Mouse (Mus musculus) lung, embryonic 15.5 days (tissue): Measurements from ENCODE around the gene Ankfy1. TPM values are rescaled to one million over a fixed set of nuclear protein-coding genes. Genes with fewer than 3 reads are reported as not detected.

Experiments used
- ATAC-seq: fragments of 200-750 bp; cut with Nextera tagmentation; 2 replicates; pipeline ENCODE4 v1.8.0; 2017; ENCODE audit warnings: moderate number of reproducible peaks, borderline replicate concordance; ENCODE audit not compliant: low FRiP score, low TSS enrichment; ENCODE audit errors: extremely low read depth
- H3K27ac ChIP-seq: fragments of 300-500 bp; sonication (generic); 2 replicates; pipeline ENCODE4 v1.5.1; 2015; ENCODE audit warnings: moderate library complexity, mild to moderate bottlenecking, inconsistent platforms
- H3K27me3 ChIP-seq: fragments of 300-500 bp; sonication (generic); 2 replicates; pipeline ENCODE4 v1.6.1; 2015; ENCODE audit warnings: inconsistent platforms
- H3K36me3 ChIP-seq: fragments of 300-500 bp; sonication (generic); 2 replicates; pipeline ENCODE4 v1.6.1; 2015; ENCODE audit warnings: inconsistent platforms
- H3K4me1 ChIP-seq: fragments of 300-500 bp; sonication (generic); 2 replicates; pipeline ENCODE4 v1.6.1; 2015; ENCODE audit warnings: inconsistent platforms
- H3K4me2 ChIP-seq: fragments of 300-500 bp; sonication (generic); 2 replicates; pipeline ENCODE4 v1.6.1; 2015; ENCODE audit warnings: inconsistent platforms, mild to moderate bottlenecking, moderate library complexity
- H3K4me3 ChIP-seq: fragments of 300-500 bp; sonication (generic); 2 replicates; pipeline ENCODE4 v1.5.1; 2015; ENCODE audit warnings: mild to moderate bottlenecking, inconsistent platforms
- H3K9ac ChIP-seq: fragments of 300-500 bp; sonication (generic); 2 replicates; pipeline ENCODE4 v1.6.1; 2015; ENCODE audit warnings: inconsistent platforms
- H3K9me3 ChIP-seq: fragments of 300-500 bp; sonication (generic); 2 replicates; pipeline ENCODE4 v1.6.1; 2016; ENCODE audit warnings: inconsistent platforms
- WGBS: fragments of 180-500 bp; shearing (Covaris S2); methylation state at CpG from one replicate; pipeline ENCODE4 v1.1.7; 2015; 5-methylcytosine and 5-hydroxymethylcytosine counted together
- polyA plus RNA-seq: library from polyadenylated mRNA; unstranded; fragments of >200 nt; fragmentation: Nextera tagmentation; extraction: Ambion mirVana; gene quantifications from 2 replicates; pipeline ENCODE4 v1.2.1, GENCODE M21; 2015

Gene Ankfy1
- polyA plus RNA-seq, result 21.6 and 22.6 TPM in 2 replicates

DNA sequence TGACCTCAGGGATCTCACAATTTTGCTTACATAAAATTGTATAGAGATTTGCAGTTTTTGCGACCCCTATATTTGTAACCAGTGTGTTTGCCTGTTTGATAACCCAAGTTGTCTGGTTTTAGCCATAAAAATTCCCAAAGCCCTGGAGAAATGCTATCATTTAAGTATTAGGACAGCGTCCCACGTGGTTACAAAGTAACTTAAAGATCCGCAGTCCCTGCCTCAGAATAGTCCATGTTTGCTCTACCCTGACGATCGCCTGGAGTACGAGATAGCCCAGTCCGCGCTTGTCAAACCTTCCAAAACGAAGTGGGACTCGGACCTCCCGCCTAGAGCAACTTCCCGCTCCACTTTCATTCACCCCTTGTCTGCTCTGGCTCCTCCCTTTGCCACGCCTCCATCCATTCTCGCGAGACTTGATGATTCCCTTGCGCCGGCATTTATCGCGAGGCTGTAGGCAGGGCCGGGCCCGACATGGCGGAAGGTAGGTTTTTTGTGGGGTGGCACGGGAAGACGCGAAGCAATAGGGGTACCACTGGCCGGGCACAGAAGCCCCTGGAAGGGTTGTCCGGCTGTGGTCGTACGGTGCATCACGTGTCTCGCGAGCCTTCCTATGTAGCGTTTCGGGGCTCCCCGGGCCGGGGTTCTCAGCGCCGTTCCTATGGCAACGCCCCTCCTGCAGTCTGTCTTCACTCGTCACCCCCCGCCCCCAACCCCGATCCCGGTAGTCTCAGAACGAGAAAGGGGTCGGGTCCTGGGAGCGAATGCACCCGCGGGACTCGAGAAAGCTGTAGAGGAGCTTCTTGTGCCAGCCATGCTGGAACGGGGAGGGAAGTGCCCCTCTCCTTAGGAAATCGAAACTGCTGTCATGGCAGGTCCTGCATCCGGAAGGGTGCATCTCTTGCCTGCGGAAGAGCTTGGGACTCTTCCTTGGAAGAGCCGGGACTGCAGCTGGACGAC is at the start of gene Ankfy1:
TSS of gene Ankfy1 (plus strand) at position 456 of the 960 bp plus-strand sequence.
- Histone ChIP-seq H3K9ac (peak within 1 kb of the TSS; percentile 65), H3K4me2 (peak within 1 kb of the TSS; percentile 70), H3K4me3 (peak within 1 kb of the TSS; percentile 61), H3K4me1 (peaks cover 29% of the 10 kb centered on the region), H3K27ac (peak within 1 kb of the TSS; percentile 70), H3K9me3 (no peaks in the 10 kb centered on the region), H3K27me3 (no peaks in the 10 kb centered on the region), H3K36me3 (no peaks in the 10 kb centered on the region)
- ATAC-seq, result peak; percentile 97
- WGBS, result under 1% methylated on average over 56 of the region's 56 CpGs

DNA sequence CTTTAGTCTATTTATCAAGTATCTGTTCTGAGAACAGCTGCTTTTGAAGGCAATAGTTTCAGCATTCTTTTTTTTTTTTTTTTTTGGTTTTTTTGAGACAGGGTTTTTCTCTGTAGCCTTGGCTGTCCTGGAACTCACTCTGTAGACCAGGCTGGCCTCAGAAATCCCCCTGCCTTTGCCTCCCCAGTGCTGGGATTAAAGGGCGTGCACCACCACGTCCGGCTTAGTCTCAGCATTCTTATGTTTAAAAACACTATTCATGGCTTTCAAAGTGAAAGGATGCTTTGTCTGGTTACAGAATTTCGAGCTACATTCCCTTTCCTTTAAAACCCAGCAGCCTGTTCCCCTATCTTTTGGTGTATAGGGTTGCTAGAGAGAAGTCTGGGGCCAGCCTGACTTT is 47.1 kb upstream of the Ankfy1 start:
- H3K36me3 ChIP-seq, result no peaks in the 10 kb centered on the region

DNA sequence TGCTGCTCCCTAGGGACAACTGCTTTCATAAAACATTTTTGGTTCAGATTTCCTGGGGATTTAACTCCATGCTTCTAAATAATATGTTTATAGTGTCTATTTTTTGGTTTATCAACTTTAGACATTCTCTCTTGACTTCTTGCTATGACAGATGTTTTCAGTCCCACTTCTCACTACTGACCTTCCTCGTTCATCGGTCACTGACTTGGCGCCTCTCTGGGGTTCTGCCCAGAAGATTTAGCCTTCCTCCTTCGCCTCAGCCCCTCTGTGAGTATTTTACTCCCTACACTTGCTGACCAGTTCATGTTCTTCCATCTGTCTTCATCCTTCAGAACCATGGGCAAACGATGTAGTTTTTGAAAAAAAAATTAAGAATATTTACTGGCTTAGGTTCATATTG is 44.4 kb upstream of the Ankfy1 start:
- Histone ChIP-seq H3K27me3 (no peaks in the 10 kb centered on the region), H3K4me2 (no peak overlapping the region), H3K36me3 (no peaks in the 10 kb centered on the region), H3K27ac (no peak overlapping the region), H3K4me3 (no peak overlapping the region), H3K9ac (no peak overlapping the region), H3K4me1 (no peaks in the 10 kb centered on the region), H3K9me3 (no peaks in the 10 kb centered on the region)
- 51% methylated on average over 5 of the region's 5 CpGs for WGBS
- ATAC-seq, result no peak

More for the DNA sequence above, 47.1 kb upstream of the Ankfy1 start:
- no peak overlapping the region for H3K4me3 ChIP-seq
- no peaks in the 10 kb centered on the region for H3K27me3 ChIP-seq
- H3K9ac ChIP-seq, result no peak overlapping the region
- no peaks in the 10 kb centered on the region for H3K4me1 ChIP-seq
- H3K9me3 ChIP-seq, result no peaks in the 10 kb centered on the region
- no peak for ATAC-seq
- no peak overlapping the region for H3K27ac ChIP-seq
- 57% methylated on average over 4 of the region's 4 CpGs for WGBS
- H3K4me2 ChIP-seq, result no peak overlapping the region

DNA sequence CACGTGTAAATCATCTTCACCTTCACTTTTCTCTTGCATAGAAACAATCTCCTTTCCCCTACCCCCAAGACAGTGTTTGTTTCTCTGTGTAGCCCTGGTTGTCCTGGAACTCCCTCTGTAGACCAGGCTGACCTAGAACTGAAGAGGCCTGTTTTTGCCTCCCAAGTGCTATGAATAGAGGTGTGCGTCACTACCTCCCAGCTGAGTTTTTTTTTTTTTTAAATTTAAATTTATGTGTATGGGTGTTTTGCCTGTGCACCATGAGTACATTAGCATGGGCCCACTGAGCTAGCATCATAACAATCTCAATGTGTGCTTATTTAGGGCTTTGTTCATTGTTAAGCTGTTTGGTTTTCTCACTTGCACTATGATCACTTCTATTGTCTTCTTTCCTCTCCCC is 39.5 kb upstream of the Ankfy1 start:
- no peaks in the 10 kb centered on the region for H3K9me3 ChIP-seq
- no peak overlapping the region for H3K9ac ChIP-seq
- no peaks in the 10 kb centered on the region for H3K4me1 ChIP-seq
- no peaks in the 10 kb centered on the region for H3K36me3 ChIP-seq
- no peak overlapping the region for H3K4me2 ChIP-seq
- no peaks in the 10 kb centered on the region for H3K27me3 ChIP-seq
- ATAC-seq, result no peak
- WGBS, result 83% methylated on average over 2 of the region's 2 CpGs
- no peak overlapping the region for H3K4me3 ChIP-seq
- no peak overlapping the region for H3K27ac ChIP-seq

DNA sequence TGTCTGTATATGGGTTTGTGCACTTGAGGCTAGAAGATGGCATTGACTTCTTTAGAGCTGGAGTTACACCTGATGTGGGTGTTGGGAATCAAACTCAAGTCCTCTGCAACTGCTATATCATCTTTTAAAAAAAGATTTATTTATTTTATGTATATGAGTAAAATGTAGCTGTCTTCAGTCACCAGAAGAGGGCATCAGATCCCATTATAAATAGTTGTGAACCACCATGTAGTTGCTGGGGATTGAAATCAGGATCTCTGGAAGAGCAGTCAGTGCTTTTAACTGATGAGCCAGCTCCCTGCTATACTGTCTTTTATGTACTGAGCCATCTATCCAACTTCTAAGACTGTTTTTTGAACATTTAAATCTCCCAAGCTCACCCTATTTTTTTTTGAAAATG is 29.9 kb upstream of the Ankfy1 start:
- H3K9ac ChIP-seq, result no peak overlapping the region
- no peak overlapping the region for H3K27ac ChIP-seq
- H3K4me1 ChIP-seq, result no peaks in the 10 kb centered on the region
- no peak overlapping the region for H3K4me3 ChIP-seq
- H3K27me3 ChIP-seq, result no peaks in the 10 kb centered on the region
- H3K9me3 ChIP-seq, result no peaks in the 10 kb centered on the region
- H3K36me3 ChIP-seq, result no peaks in the 10 kb centered on the region
- ATAC-seq, result no peak
- H3K4me2 ChIP-seq, result no peak overlapping the region

DNA sequence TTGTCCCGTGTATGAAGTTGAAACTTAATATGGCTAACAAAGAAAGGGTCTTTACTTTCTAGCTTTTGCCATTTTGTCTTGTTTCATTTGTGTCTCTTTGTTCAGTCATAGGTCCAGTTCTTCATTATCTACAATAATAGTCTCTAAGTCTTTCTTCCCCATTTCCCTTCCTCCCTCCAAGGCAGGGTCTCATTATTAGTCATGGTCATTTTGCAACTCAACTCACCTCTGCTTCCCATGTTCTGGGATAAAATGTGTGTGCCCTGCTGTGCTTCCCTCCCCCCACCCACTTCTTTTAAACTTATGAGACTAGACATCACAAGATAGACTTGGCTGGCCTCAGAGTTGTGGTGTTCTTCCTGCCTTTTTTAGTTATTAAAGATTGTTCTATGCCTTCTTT is 29.4 kb upstream of the Ankfy1 start:
- WGBS, result 91% methylated on average over 1 of the region's 1 CpGs
- ATAC-seq, result no peak
- H3K36me3 ChIP-seq, result no peaks in the 10 kb centered on the region

DNA sequence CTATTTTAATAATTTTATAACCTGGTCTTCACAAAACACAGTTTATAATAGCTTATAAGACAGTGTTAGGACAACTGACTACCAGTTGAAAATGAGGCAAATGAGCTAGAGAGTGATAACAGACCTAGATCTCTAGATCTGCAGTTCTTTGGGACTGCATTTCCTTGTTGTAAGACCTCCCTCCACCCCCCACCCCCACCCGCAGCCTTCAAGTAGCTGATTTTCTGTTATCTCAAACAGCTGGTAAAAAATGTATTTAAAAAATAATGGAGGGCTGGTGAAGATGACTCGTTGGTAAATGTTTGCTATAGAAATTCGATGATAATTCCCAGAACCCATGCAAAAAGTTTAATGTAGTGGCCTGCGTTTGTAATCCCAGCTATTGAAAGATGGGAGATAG is 25.2 kb upstream of the Ankfy1 start:
- Histone ChIP-seq H3K9ac (no peak overlapping the region), H3K27me3 (no peaks in the 10 kb centered on the region), H3K36me3 (no peaks in the 10 kb centered on the region), H3K4me1 (no peaks in the 10 kb centered on the region), H3K4me3 (no peak overlapping the region), H3K4me2 (no peak overlapping the region), H3K9me3 (no peaks in the 10 kb centered on the region), H3K27ac (no peak overlapping the region)
- whole genome bisulfite sequencing, result 86% methylated on average over 4 of the region's 4 CpGs
- ATAC-seq, result no peak

More for the DNA sequence above, 29.4 kb upstream of the Ankfy1 start:
- Histone ChIP-seq H3K4me1 (no peaks in the 10 kb centered on the region), H3K9ac (no peak overlapping the region), H3K9me3 (no peaks in the 10 kb centered on the region), H3K27ac (no peak overlapping the region), H3K4me3 (no peak overlapping the region), H3K27me3 (no peaks in the 10 kb centered on the region), H3K4me2 (no peak overlapping the region)

DNA sequence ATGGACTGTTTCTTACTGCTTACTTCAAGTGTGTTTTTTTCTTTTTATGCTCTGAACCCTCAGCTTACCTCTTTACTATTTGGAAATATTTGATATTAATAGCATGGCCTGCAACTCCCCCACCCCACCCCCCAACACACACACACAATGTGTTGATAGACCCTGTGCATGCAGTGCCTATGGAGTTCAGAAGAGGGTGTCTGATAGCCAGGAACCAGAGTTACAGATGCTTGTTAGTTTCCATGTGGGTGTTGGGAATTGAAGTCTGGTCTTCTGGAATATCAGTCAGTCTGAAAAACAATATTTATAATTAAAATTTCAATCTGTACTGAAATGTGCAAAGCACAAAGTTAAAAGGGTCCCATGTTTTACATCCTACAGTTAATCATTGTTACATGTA is 19.2 kb upstream of the Ankfy1 start:
- Histone ChIP-seq H3K27me3 (no peaks in the 10 kb centered on the region), H3K36me3 (no peaks in the 10 kb centered on the region)
- no peak for ATAC-seq

DNA sequence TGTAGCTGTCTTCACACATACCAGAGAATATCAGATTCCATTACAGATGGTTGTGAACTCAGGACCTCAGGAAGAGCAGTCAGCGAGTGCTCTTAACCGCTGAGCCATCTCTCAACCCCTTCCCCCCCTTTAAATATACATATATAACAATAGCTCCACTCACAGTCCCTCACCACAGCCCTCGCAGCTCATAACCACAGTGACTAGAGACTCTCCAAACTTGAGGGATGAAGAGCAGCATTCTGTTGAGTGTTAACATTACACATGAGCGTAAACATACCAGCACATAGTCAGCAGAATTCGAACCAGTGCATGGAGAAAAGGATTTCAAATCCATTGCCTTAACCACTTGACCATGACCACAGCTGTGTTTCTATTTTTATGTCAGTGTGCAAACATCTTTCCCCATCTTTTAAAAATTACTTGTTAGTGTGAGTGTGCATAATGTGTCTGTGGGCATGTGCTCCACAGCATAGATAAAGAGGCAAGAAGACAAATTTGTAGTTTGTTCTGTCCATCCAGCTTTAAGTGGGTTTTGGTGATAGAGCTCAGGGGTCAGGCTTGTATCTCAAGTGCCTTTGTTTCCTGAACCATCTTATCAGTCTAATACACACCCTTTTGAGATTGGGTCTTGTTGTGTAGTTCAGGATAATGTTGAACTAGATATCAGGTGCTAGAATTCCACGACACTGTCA is 18.4 kb upstream of the Ankfy1 start:
- H3K27ac ChIP-seq, result no peak overlapping the region
- no peaks in the 10 kb centered on the region for H3K27me3 ChIP-seq
- H3K4me1 ChIP-seq, result no peaks in the 10 kb centered on the region
- WGBS, result 48% methylated on average over 6 of the region's 6 CpGs
- H3K9me3 ChIP-seq, result no peaks in the 10 kb centered on the region
- no peak for ATAC-seq
- H3K36me3 ChIP-seq, result no peaks in the 10 kb centered on the region
- H3K4me3 ChIP-seq, result no peak overlapping the region
- H3K9ac ChIP-seq, result no peak overlapping the region
- no peak overlapping the region for H3K4me2 ChIP-seq

More for the DNA sequence above, 19.2 kb upstream of the Ankfy1 start:
- Histone ChIP-seq H3K4me2 (no peak overlapping the region), H3K9ac (no peak overlapping the region), H3K4me3 (no peak overlapping the region), H3K27ac (no peak overlapping the region), H3K9me3 (no peaks in the 10 kb centered on the region), H3K4me1 (no peaks in the 10 kb centered on the region)

DNA sequence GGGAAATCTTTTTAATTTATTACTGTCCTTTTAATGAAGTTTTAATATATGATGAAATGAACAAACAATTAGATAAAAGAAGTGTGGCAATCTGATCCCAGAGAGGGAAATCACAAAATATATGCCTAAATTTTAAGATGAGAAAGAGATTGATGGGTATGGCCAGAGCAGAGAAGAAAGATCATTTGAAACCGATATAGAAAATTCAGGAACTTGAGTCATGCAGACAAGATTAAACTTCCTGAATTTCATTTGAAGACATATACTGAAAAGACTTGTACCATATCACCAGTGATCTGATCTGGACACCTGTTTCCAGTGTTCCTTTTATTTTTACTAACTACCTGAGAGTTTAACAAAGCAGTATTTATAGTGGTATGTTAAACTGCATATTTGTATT is 17.4 kb upstream of the Ankfy1 start:
- no peaks in the 10 kb centered on the region for H3K4me1 ChIP-seq
- 91% methylated on average over 1 of the region's 1 CpGs for WGBS
- ATAC-seq, result no peak
- H3K4me3 ChIP-seq, result no peak overlapping the region
- no peaks in the 10 kb centered on the region for H3K36me3 ChIP-seq
- no peaks in the 10 kb centered on the region for H3K27me3 ChIP-seq
- H3K4me2 ChIP-seq, result no peak overlapping the region
- H3K27ac ChIP-seq, result no peak overlapping the region
- H3K9ac ChIP-seq, result no peak overlapping the region
- no peaks in the 10 kb centered on the region for H3K9me3 ChIP-seq

DNA sequence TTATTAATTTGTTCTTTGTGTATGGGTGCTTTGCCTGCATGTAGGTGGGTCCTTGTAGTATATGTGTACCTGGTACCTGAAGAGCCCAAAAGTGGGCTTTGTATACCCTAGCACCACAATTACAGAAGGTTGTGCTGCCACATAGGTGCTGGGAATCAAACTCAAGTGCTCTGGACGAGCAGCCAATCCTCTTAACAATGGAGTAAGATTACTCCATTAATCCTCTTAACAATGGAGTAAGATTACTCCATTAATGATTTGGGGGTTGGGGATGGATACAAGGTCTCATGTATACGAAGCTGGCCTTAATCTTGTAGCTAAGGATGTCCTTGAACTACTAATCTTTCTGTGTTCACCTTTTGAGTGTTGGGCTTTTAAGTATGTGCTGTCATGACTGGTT is 14.5 kb upstream of the Ankfy1 start:
- H3K4me1 ChIP-seq, result no peaks in the 10 kb centered on the region
- no peaks in the 10 kb centered on the region for H3K9me3 ChIP-seq
- H3K27ac ChIP-seq, result no peak overlapping the region
- no peak overlapping the region for H3K4me2 ChIP-seq
- ATAC-seq, result no peak
- WGBS, result 70% methylated on average over 2 of the region's 2 CpGs
- H3K36me3 ChIP-seq, result peaks cover 2% of the 10 kb centered on the region; the same call in 1 of the 2 replicates
- no peaks in the 10 kb centered on the region for H3K27me3 ChIP-seq
- no peak overlapping the region for H3K4me3 ChIP-seq
- H3K9ac ChIP-seq, result no peak overlapping the region

DNA sequence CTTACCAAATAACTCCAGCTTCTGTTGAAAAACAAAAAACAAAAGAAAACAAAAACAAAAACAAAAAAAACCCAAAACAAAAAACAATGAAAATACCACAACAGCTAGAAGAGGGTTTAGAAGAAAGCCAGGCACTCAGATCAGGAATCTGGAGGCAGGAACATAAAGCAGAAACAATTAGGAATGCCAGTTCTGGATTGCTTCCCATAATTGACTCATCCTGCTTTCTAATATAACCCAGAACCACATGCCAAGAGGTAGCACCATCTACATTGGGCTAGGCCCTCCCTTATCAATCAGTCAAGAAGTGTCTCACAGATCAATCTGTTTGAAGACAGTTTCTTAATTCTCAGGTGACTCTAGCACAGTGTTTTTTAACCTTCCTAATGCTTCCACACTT is 9.1 kb upstream of the Ankfy1 start:
- Histone ChIP-seq H3K4me3 (no peak overlapping the region), H3K4me2 (no peak overlapping the region), H3K4me1 (no peaks in the 10 kb centered on the region), H3K9ac (no peak overlapping the region), H3K9me3 (no peaks in the 10 kb centered on the region), H3K36me3 (peaks cover 17% of the 10 kb centered on the region), H3K27ac (no peak overlapping the region), H3K27me3 (no peaks in the 10 kb centered on the region)
- no peak for ATAC-seq
